Mouse (Mus musculus): ENCODE results near the gene Babam2.

The Babam2 gene

DNA sequence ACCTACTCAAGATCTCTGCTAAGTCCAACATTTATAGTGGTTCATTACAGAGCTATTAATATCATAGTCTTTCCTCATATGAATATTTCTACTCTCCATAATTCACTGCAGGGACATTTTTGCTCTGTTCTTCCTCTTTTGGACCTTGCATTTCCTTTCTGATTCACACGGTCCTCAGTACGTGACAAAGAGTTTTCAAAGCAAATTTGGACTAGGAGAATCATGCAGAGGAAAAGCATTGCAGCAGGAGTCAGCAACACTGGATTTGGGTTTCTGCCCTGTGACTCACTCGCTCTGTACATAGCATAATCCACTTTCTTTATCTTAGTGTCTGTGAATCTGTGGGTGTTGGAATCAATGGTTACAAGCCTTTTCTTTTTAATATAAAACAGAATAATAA is 184.8 kb downstream of the Babam2 start:
- peak; percentile 26 to 53 for DNase-seq (ENCODE audit: low spot score in 2 of 2)

DNA sequence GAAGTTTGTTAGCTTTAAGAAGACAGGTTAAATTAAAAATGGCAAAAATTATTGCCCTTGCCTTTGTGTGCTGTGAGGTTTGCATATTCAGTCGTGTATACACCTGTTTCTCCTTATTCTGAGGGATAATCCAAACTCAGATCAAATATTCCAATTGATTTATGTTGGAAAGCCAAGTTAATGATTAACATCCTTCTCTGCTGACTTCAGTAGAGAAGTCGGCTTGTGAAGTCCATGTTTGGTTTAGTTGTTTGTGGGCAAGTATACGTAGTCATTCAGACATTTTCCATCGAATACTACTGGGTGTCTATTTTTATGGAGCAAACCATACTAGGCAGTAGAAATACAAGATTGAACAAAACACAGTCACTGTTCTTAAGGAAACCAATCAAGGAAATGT is 187.5 kb downstream of the Babam2 start:
- DNase-seq (ENCODE audit: low spot score in 2 of 2), result no peak

DNA sequence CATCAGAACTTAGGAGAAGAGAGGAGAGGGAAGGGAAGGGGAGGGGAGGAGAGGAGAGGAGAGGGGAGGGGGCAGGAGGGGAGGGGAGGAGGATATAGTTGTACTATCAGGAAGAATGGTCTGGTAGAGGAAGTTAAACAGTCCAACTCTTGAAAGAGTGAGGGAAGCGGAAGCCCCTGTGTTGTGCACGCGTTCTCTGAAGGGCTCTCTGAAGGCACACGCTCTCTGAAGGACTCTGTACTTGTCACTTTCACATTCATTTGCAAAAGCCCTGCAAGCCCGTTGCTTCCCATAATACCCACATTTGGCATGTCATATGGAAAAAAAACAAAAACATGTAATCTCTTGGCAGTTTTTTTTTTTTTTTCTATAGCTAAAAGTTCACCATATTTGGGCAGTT is 190.1 kb downstream of the Babam2 start:
- no peak for DNase-seq (ENCODE audit: low spot score in 2 of 2)

DNA sequence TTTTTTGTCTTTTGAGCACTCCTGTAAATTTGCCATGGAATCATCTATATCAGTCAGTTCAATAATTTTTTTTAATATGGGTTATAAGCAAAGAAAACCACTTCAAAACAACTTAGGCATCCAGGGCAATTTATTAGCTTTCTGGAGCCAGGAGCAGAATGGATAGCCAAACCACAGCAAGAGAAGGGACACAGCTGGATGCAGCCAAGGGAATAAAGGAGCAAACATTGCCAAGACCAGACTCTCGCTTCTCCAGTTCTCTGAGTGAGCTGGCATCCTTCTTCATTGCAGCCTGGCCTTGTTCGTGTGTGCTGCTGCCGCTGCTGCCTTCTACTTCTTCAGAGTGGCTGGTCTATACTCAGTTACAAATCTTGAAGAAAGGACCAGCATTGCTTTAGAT is 190.9 kb downstream of the Babam2 start:
- no peak for DNase-seq (ENCODE audit: low spot score in 2 of 2)

DNA sequence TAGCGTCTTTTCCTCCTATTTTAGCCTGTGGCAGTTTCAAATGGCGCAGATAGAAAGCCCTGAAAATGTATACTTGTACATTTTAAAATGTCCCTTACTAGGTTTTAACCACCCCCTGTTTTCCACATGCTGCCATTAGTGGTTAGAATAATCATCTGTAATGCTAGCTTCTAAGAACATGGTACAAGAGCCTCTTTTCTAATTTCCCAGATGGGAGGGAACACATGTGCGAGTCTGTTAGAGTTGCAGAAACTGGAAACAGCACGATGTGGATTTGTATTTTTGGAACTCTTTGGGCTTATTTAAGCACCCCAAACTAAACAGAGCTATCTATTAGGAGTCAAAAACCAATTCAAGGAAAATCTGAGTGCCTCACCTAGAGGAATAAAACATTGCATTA is 195.1 kb downstream of the Babam2 start:
- DNase-seq (ENCODE audit: low spot score in 2 of 2), result no peak

DNA sequence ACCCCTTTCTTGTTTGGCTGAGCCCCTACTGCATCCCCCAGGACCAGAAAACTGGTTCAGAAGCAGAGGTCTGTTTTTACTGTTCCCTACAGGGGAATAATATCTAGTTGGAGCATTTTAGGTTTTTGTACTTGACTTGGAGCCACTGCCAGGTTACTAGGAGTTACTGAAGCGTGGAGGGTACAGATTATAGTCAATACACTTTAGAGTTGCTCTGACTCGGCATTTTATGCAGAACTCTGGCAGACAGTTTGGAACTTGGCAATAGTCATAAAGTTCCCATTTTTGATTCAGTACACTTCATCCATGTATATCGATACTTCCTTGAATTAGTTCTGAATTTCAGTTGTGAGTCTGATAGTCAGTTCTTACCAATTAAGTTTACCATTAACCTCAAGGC is 202.4 kb downstream of the Babam2 start:
- no peak for DNase-seq (ENCODE audit: low spot score in 2 of 2)

DNA sequence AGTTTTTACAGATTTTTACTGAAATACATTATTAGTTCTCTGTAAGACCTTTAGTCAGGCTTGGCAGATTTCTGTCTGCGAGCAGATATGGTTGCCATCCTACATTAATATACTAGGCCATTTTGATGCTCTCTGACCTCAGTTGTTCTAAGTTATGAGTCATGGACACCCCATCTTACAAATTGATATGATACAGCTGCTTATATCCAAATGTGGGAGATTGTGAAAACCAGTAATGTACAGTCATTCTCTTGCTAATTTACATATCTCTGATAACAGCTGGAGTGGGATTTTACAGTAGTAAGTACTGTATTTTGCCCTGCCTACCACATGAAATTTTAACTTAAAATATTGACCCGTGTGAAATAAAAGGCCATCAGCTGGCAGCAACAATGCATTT is 204.7 kb downstream of the Babam2 start:
- no peak for DNase-seq (ENCODE audit: low spot score in 2 of 2)

DNA sequence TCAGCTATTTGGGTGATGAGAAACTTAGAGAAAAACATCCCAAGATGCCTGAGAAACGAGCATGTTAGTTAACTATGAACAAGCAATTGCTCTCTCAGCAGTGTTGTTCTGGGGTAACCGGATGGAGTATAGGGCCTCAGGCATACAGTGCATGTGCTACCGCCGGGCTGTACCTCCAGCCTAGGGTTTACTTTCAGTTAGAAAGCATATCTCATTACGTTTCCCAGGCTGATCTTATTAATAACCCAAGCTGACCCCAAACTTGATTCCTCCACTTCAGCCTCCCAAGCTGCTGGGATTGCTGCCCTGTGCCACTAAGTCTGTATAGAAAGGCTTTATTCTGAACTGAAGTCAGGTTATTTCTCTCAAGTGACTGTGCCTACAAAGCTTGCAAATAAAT is 205.4 kb downstream of the Babam2 start:
- no peak for DNase-seq (ENCODE audit: low spot score in 2 of 2)

DNA sequence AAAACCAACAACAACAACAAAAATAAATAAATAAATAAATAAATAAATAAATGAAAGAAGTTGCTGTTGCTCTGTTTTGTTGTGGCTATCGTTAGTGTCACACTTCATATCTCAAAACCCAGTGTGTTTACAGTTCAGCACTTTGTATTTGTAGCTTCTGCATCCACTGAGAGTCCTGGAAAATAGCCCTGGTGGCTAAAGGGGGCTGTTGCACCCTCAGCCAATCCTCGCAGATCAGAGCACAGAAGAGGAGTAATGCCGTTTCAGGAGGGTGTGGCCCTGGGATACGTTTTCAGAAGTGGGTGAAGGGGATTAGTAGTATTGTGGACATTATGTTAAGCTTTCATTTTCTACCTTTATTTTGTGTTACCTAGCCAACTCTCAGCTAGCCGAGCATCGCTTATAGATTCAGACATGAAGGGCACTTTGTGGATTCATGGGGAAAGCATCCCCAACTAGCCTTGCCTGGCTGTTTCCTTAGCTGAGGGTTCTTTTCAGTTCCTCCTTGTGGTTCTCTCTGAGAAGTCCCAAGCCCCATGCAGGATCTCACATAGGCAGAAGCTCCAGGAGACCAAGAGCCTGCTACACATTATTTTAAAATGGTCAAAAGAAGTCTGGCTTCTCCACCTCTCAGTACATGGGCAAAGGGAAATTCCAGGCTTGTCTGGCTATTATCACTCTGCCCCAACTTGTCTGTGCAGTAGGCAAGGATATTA is 207.6 kb downstream of the Babam2 start:
- DNase-seq (ENCODE audit: low spot score in 2 of 2), result no peak

DNA sequence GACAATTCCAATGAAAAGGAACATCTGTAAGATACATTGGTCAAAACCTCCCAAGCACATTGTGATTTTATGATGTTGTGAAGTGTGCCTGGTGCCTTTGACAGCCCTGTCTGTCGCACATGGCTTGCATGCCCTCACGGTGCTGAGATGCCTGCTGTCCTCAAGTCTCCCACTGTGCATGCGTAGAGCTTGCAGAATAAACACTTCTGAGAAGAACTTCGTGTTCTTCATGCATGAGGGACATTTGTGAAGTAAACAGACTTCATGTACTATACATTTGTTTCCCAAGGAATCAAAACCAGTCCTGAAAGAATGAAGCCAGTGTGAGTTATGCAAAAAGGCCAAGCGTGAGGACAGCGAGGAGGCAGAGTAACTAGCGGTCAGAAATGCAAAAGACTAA is 208.3 kb downstream of the Babam2 start:
- no peak for DNase-seq (ENCODE audit: low spot score in 2 of 2)

DNA sequence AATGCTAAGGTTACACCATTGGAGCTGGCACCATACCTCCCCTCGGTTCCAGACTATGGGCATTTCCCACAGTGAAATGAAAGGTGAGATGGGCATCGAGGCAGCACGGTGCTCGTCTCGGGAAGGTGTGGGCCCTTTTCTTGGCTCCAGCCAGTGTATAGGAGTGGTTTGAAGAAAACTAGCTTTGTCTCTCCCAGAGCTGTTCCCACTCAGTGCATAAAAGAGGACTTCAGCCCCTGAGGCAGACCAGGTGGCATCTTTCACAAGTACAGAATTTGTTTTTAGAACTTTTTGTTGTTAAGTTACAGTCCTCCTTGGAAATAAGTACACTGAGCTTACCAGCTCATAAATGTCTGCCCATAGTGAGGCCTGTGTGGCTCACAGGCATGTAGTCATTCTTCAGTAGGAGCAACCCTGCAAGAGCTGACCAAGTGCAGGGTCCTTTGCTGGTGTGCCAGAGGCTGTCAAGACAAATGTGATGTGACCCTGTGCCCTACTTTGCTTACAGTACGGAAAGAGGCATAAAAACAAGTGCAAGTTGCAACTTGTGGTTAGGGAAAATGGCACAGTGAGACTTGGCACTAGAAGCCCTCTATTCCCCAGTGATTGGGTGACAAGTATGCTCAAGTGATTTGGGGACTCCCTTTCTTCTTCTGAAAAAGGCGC is 208.9 kb downstream of the Babam2 start:
- DNase-seq (ENCODE audit: low spot score in 2 of 2), result no peak

DNA sequence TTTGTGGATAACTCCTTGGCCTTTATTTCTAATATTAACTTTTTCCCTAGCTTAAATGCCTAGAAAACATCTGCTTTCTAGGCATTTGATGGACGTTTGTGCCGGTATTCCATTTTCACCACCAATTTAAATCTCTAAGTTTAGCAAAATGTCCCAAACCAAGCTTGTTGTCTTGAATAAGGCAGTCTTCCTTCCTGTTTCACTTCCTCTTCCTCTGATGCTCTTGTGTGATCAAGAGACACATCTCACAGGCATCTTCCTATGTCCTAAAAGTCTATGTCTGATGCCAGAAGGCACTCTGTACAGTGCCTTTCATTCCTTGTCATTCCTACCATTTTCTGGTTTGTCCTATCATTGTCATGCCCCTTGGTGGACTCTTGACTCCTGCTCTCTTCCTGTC is 210.5 kb downstream of the Babam2 start:
- no peak for DNase-seq (ENCODE audit: low spot score in 2 of 2)

DNA sequence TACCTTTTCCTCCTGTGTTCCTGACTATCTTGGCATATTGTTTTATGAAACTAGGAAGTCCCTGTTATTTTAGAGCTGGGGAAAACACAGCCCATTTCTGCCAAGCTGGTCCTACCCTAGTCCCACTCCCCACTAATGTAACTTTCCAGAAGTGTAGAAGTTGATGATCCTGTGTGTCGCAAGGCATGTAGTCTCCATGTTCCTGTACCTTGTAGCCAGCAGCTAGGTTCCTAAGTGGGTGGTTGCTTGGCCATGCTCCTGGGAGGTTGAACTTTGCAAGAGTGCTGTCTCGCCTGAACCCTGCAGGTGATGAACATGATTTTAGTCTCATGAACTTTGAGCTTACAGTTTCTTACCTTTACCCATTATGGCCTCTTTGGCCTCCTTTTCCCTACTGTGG is 211.3 kb downstream of the Babam2 start:
- DNase-seq (ENCODE audit: low spot score in 2 of 2), result no peak

DNA sequence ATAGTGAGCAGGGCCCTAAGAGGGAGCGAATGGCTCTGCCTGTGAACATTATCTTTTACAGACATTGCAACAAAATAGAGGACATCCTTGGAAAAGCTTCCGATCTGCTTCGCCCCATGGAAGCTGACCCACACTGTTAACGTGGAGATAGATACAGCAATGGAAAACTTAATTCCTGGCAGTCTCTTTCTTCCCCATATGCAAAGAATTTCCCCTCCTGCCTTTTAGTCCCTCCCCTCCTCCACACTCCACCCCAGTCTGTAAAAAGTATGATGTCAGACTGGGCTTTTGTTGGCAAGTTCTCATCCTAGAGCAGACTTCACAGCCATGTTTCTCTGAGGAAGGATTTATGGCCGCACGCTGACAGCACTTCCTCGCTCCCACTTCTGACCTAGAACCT is 218.8 kb downstream of the Babam2 start:
- no peak for DNase-seq (ENCODE audit: low spot score in 2 of 2)

DNA sequence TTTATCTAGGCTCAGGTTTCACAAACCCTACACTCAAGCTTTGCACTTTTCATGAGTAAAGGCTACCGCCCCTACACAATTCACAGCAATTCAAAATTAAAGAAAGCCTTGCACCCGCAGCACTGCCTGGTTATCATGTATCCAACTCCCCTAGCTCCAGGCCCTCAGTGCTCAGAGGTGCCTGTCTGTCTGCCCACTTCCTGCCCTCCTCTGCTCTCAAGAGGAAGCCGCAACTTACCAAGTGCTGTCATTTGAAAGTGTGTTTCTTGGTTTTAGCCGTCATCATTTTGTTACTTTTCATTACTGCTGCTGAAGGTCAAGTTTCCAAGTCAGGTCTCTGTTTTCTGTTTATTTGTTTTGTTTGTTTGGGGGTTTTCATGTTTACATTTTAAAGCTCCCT is 221.1 kb downstream of the Babam2 start:
- DNase-seq (ENCODE audit: low spot score in 2 of 2), result no peak

DNA sequence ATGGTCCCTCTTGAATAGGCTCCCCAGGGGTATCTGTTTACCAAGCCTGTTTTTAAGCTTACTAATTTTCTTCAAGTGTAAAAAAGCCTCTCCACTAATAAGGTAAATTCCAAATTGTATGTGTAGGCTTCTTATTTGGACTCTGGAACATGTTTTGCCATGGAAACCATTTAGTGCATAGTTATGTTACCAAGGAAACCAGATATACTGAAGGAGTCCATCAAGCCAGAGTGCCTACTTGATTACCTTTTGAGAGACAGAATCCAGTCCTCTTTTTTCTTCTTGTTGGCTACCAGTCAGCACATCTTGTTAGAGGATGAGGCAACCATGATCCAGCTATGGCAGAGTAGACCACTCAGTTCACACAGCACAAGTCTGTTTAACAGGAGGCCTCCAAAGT is 222.6 kb downstream of the Babam2 start:
- DNase-seq (ENCODE audit: low spot score in 2 of 2), result no peak

DNA sequence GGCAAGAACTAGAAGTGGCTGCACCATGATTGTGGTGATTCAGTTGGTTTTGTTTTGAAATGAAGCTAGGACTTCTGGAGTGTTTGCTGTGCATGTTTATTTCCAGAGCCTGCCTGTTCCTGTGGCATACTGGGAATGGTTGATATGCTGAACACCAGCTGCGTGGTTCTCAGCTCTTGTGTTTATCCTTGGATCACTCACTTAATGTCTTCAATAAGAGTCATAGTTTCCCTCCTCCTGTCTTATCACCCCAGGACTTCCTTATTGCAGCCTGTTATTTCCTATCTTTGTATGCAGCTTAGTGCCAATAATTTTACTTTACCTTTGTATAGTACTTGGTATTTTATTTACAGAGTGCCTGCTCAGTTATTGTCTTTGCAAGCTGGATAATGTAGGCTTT is 223.4 kb downstream of the Babam2 start:
- no peak for DNase-seq (ENCODE audit: low spot score in 2 of 2)

DNA sequence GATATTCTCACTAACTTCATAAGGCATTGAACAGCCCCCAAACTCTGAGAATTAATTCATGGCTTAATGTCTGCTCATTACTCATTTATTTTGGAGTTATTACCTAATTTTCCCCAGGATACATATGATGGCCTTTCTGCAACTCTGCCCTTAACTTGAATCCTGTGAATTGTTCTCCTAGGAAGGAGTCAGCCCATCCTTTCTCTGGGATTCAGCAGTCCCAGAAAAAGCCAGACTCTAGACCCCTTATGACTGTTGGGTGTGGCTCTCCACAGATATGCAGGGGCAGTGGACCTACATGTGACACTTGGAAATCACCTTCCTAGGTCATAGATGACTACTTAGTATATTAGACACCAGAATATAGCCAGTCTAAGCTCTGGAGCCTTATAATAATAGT is 226.6 kb downstream of the Babam2 start:
- DNase-seq (ENCODE audit: low spot score in 2 of 2), result no peak

DNA sequence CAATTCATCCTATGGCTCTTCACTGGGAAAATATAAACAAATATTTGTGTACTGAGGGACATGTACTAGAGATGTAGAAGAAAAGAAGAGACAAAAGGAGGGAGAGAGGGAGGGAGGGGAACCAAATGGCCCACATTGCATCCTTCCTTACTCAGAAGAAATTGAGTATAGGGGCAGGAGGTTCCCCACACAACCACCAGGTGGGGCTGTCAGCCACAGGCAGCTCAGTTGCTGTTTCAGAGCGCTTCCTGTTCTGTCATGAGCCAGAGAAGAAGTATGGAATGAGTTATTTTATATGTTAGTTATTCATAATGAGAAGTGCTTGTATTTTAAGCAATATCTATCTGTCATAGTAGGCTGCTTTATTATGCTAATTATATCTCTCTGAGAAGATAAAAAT is 229.1 kb downstream of the Babam2 start:
- DNase-seq (ENCODE audit: low spot score in 2 of 2), result no peak

DNA sequence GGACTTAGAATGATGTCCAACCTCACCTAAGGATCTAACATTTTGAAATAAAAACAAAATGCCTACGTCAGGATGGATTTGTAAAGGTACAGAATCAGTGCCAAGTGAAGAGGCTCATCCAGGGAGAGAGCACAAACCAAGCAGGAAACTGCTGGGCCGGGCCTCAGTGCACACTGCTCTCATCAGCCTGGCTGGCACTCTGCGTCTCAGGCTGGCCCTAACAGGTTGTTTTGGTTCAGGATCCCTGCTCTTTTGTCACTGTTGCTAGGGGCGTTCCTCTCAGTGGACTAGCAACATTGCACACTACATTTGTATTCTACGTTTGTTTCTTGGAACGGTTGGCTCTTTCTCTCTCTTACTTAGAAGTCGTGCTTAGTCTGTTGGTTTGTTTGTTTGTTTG is 231.5 kb downstream of the Babam2 start:
- no peak for DNase-seq (ENCODE audit: low spot score in 2 of 2)

DNA sequence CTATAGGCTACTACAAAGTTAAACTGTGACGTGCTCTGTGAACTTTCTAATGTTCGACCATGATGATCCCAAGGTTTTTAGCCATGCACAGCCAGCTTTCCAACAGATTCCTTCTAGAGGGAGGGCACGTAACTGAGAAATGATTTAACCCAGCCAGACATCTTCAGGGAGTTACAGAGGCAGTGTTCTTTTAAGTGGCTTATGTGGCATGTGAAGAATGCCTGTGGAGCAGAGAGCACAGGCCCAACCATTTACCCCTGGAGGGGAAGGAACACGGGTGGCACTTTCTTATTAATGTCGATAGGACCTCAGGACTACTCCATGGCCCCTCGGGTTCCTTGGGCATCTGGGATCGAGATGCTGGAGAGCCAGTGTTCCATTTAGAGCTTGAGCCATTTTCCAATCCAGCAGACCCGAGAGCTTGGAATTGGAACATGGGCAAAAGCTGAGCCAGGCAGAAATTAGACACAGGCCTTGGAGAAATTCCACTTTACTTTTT is 233.7 kb downstream of the Babam2 start:
- DNase-seq (ENCODE audit: low spot score in 2 of 2), result no peak

DNA sequence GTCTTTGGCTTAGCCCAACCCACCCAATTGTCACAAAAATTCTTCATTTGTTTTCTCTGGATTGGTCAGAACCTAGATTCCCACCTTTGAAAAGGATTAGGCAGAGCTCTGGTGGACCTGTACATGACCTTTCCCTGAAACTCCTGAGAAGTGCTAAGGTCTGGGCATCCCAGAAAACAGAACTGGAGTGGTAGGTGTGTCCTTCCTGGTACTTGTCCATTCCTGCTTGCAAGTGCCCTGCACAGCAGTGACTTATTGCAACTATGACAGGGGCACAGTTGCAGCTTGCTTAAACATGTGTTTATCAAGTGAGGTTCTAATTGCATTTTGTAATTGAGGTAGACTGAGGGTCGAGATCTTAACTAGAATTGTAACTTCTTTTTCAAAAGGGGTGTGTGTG is 234.2 kb downstream of the Babam2 start:
- no peak for DNase-seq (ENCODE audit: low spot score in 2 of 2)

DNA sequence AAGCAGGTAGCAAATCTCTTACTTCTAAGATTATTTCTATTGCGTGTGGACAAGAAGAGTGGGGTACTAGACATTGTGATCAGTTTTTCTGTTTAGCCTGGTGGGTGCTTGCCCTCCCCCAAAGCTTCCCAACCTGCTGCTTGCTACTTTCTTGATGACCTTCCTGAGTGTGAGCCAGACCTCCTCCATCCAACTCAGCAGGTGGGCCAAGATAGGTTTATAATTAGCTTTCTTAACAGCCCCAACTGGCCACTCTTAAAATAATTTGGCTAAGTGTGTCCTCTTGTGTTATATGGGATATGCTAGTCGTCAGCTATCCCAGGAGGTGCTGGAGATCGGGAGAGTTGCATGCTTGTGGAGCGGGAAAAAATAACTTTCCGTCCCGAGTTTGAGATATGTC is 235.8 kb downstream of the Babam2 start:
- DNase-seq (ENCODE audit: low spot score in 2 of 2), result no peak

DNA sequence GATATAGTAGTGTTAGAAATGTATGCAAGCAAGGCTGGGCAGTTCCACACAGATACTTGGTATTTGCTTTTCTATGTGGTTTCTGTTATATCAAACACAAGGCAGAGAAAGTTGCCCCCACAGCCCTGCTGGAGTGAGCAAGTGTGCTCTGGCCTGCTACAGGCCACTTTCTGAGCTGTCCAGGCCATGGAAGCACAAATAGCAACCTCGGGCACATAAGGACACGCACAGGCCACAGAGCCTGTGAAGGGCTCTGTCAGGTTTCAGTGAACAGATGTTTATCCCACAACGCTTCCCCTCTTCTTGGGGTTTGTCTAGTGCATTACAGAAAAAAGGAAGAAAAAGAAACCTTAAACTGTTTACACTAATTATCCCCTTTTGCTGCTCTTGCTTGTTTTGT is 236.9 kb downstream of the Babam2 start:
- DNase-seq (ENCODE audit: low spot score in 2 of 2), result no peak

Measured in right cerebral cortex, postnatal 36 days (tissue).